Comparison of ENCODE assay signal across 13 mouse cellular contexts in the genomic region with DNA sequence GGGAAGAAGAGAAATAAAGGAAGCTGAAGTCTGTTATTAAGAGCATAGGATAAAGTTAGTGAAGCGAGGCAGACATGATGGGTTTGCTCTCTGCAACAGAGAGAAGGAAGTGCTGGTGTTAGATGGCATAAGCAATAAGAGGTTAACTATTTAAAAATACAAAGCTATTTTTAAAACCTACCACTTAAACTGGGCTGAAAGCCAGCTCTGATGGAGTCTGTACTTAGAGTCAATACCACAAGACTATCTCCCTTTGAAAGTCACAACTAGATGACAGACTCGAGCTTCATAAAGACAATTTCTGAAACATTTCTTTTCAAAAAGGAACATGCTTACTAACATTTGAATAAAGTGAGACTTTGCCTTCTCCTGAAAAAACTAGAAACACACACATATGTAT.
DNase-seq lines count a peak whose midpoint lies in the region; ATAC-seq lines count a peak whose summit lies in the region.
"Had no signal": no experiment of that assay in that cellular context is flagged by ENCODE, and none has a peak within 500 bp of the region (broad histone marks: within the 10 kb centered on the region; RNA-seq: fewer than 3 reads in every experiment).

No protein-coding gene starts in this region.

- peak; percentile 37 to 38 for DNase-seq in heart, adult 18-20 months
- DNase-seq in heart, adult 11 months, result no peak
- DNase-seq in 416B (ENCODE audit: low read depth), result peak; percentile 86
- peak; percentile 49 for DNase-seq in heart, postnatal 4 days
- no peak for DNase-seq in T-cell, adult 2 months (ENCODE audit: low spot score)
- DNase-seq in neural tube, embryonic 10.5 days (ENCODE audit: extremely low spot score, low spot score), result no peak
- no peak for DNase-seq in gastrocnemius, postnatal 4 days (ENCODE audit: low spot score in 2 of 2)
- DNase-seq: adrenal gland, postnatal 14 days; cerebellum, adult 9-10 months; kidney, adult 18-20 months; kidney, postnatal 36 days had no signal

- peak; percentile 55 for ATAC-seq in common myeloid progenitor, adult 5-6 weeks (replicated peaks; ENCODE audit: low read depth, poor library complexity, severe bottlenecking)
- ATAC-seq: hindbrain, postnatal 0 days had no signal

Comparison
In these comparisons a context has a peak if more than half of its experiments do, and no peak if none do; other contexts are left out.
1. DNase-seq: peak in heart, adult 18-20 months (2 of 2), 416B (single experiment) and heart, postnatal 4 days (single experiment); none in heart, adult 11 months (single experiment), T-cell, adult 2 months (single experiment), neural tube, embryonic 10.5 days (single experiment) and gastrocnemius, postnatal 4 days (0 of 2).